Mouse (Mus musculus): Measurements from ENCODE around the gene Tmem151b. TPM values are rescaled to one million over a fixed set of nuclear protein-coding genes. Genes with fewer than 3 reads are reported as not detected.
A peak's percentile ranks its signal among the peaks of the same experiment; 100 is the strongest.

Gene Tmem151b
- polyA plus RNA-seq, 1 experiment from 2014 or later: 25.6 TPM

DNA sequence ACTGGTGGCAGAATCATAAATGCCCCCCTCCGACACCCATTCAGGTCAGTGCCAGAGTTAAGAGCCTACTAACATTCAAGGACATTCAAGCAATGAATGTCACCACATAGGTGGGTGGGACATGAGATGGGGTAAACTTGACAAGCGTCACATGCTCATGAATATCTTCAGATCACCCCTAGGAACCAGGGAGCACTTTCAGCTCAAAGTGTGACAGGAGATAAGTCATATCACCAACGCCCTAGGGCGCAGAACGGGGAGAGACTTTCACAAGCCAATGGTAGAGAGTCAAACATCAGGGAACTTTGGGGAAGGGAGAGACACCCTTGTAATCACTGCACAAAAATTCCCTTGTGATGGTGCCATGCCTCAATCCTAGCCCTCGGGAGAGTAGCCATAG is 32.7 kb upstream of the Tmem151b start:
- no peak for ATAC-seq (ENCODE audit: low FRiP score)
- Histone ChIP-seq H3K9ac (replicated peaks) (no peak overlapping the region), H3K4me2 (no peak overlapping the region), H3K4me1 (peaks cover 24% of the 10 kb centered on the region), H3K27ac (replicated peaks) (no peak overlapping the region), H3K4me3 (replicated peaks) (no peak overlapping the region), H3K36me3 (0 out of 2 replicates have a peak, but pooled peaks cover 4% of the 10 kb centered on the region), H3K27me3 (replicated peaks) (no peaks in the 10 kb centered on the region), H3K9me3 (replicated peaks) (no peaks in the 10 kb centered on the region)
- 94% methylated on average over 6 of the region's 6 CpGs for WGBS

DNA sequence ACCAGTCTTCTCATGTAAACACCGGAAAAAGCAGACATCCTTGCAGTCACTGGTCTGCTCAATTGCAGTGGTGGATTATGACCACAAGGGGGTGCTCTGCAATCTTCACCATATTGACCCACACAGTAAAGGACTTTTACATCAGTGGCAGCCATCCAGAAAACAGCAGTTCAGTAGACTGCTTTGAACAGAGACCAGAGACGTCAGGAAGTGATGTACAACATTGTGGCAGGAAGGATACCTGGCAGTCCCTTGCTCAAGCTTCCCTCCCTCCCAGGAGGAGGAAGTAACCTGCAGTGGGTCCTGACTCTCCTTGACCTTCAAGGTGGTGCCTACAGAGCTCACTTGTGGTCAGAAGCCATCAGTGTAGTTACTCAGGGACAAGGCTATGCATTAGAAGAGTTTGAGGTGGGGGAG is 32.1 kb upstream of the Tmem151b start:
- no peak overlapping the region for H3K27ac ChIP-seq (replicated peaks)

DNA sequence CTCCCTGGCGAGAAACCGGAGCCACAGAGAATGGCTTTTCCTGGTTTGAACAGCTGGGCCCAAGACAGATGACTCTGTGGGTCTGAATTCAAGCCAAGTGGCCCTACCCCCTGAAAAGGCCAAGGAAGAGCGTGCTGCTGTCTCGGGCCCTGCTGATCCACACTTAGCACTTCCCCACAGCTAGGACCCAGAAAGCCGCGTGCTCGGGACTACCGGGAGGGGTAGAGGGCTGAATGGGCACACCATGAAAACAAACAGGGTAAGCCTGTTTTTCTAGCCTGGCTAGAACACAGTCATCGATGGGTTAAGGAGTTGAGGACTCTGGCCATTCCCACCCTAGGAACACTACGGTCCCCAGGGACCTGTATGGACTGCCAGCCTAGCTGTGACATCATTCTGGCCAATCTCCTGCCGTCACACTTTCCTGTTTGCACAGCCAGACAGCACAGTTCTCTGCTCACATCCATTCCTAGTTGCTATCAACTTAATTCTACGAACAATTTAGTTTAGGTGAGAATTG is 31.5 kb upstream of the Tmem151b start:
- no peak overlapping the region for H3K27ac ChIP-seq (replicated peaks)
- H3K4me3 ChIP-seq (replicated peaks): no peak overlapping the region
- ATAC-seq (ENCODE audit: low FRiP score): no peak
- peak overlapping the region; percentile 9; the same call in 1 of the 2 replicates for H3K4me2 ChIP-seq
- peaks cover 24% of the 10 kb centered on the region for H3K4me1 ChIP-seq
- H3K27me3 ChIP-seq (replicated peaks): no peaks in the 10 kb centered on the region
- H3K9ac ChIP-seq (replicated peaks): no peak overlapping the region
- H3K9me3 ChIP-seq (replicated peaks): no peaks in the 10 kb centered on the region
- no peaks in the 10 kb centered on the region for H3K36me3 ChIP-seq
- 51% methylated on average over 12 of the region's 12 CpGs for WGBS

More for the DNA sequence above, 32.1 kb upstream of the Tmem151b start:
- no peak overlapping the region for H3K4me3 ChIP-seq (replicated peaks)
- H3K9ac ChIP-seq (replicated peaks): no peak overlapping the region
- H3K9me3 ChIP-seq (replicated peaks): no peaks in the 10 kb centered on the region
- 0 out of 2 replicates have a peak, but pooled peaks cover 4% of the 10 kb centered on the region for H3K36me3 ChIP-seq
- peaks cover 24% of the 10 kb centered on the region for H3K4me1 ChIP-seq
- WGBS: 11% methylated on average over 2 of the region's 2 CpGs
- no peak overlapping the region for H3K4me2 ChIP-seq
- ATAC-seq (ENCODE audit: low FRiP score): peak; percentile 18; the same call in 1 of the 2 replicates
- H3K27me3 ChIP-seq (replicated peaks): no peaks in the 10 kb centered on the region

DNA sequence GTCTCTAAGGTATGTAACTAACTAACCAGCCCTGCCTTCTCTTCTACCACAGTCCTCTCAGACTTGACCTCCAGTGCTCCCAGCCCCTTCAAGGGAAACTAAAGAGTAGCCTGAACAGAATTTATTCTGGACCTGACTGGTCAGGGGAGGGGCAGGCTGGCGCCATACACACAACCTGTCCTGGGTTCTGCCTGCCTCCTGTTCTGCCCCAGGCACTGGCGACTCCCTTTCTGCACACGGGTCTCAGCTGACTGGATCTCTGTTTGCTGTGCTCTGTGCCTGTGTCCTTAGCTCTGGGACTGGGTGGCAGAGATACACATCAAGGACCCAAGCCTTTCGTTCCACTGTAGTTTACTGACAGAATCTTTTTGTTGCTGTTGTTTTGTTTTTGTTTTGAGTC is 30.1 kb upstream of the Tmem151b start:
- ATAC-seq (ENCODE audit: low FRiP score): no peak
- Histone ChIP-seq H3K4me3 (replicated peaks) (no peak overlapping the region), H3K36me3 (no peaks in the 10 kb centered on the region), H3K27me3 (replicated peaks) (no peaks in the 10 kb centered on the region), H3K9ac (replicated peaks) (no peak overlapping the region), H3K9me3 (replicated peaks) (no peaks in the 10 kb centered on the region), H3K4me1 (peaks cover 26% of the 10 kb centered on the region), H3K4me2 (no peak overlapping the region), H3K27ac (replicated peaks) (no peak overlapping the region)
- 93% methylated on average over 4 of the region's 4 CpGs for WGBS

DNA sequence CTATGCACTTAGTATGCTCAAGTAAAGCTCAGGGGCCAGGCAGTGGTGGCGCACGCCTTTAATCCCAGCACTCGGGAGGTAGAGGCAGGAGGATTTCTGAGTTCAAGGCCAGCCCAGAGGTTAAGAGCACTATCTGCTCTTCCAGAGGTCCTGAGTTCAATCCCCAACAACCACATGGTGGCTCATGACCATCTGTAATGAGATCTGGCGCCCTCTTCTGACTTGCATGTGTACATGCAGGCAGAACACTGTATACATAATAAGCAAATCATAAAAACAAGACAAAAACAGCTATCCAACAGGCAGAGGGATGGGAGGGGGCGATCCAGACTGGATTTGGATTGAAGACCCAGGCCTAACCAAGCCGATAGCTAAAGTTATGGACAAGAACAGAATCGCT is 29.4 kb upstream of the Tmem151b start:
- Histone ChIP-seq H3K27ac (replicated peaks) (no peak overlapping the region), H3K9ac (replicated peaks) (no peak overlapping the region), H3K4me3 (replicated peaks) (no peak overlapping the region), H3K4me2 (no peak overlapping the region), H3K9me3 (replicated peaks) (no peaks in the 10 kb centered on the region), H3K4me1 (peaks cover 26% of the 10 kb centered on the region), H3K27me3 (replicated peaks) (no peaks in the 10 kb centered on the region), H3K36me3 (no peaks in the 10 kb centered on the region)
- 78% methylated on average over 7 of the region's 7 CpGs for whole genome bisulfite sequencing
- no peak for ATAC-seq (ENCODE audit: low FRiP score)

DNA sequence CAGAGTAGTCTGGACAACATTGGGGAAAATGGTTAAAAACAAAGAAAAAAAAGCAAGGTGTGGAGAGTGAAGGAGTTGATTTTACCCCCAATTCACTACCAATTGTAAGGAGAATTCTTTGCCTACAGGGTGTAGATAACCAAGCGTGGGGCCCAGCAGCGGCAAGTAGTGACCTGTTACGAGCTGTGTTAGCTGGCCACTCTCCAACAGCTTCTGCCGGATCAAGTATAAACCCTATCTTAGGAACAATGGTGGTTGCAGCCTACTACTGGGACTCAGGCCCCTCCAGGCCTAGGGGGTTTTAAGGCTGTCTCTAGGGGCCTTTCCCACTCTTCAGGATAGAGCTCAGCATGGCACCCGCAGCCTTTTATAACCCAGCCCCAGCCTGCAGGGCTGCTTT is 28.8 kb upstream of the Tmem151b start:
- Histone ChIP-seq H3K27ac (replicated peaks) (no peak overlapping the region), H3K9ac (replicated peaks) (0 out of 2 replicates have a peak overlapping the region, but pooled peaks have one; percentile 4), H3K4me1 (peaks cover 26% of the 10 kb centered on the region), H3K36me3 (no peaks in the 10 kb centered on the region), H3K4me3 (replicated peaks) (no peak overlapping the region), H3K4me2 (no peak overlapping the region), H3K27me3 (replicated peaks) (no peaks in the 10 kb centered on the region), H3K9me3 (replicated peaks) (no peaks in the 10 kb centered on the region)
- WGBS: 67% methylated on average over 5 of the region's 5 CpGs
- no peak for ATAC-seq (ENCODE audit: low FRiP score)

DNA sequence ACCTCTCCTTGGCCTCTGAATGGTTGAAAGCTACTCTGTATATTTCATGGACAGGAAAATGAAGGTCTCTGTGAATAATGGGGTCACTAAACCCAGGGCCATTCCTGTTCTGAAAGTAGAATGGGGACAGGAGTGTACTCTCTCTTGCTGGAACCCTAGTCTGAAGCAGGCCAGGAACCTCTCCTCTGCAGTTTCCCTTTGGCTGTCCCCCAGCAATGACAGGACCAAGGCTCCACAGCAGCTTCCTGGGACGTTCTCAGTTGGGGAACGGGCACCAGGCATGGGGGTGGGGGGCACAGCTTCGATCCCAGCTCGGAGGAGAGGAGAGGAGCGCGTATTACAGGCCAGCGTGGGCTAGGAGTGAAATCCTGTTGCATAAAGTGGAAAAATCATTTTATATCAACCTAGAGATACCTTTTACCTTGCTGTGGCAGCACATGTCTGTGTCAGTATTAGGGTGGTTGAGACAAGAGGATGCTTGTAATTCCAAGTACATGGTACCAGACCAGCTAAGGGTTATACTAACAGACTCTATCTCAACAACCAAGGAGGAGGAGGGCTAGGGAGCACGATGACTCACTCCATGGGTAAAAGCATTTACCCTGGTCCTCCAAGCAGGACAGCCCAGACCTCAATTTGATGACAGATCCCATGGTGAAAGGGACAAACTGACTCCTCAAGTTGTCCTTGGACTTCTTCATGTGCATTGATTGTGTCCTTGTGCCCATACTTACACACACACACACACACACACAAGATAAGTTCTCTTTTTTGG is 25.8 kb upstream of the Tmem151b start:
- Histone ChIP-seq H3K4me3 (replicated peaks) (no peak overlapping the region), H3K4me1 (peaks cover 33% of the 10 kb centered on the region), H3K27ac (replicated peaks) (peak overlapping the region; percentile 100), H3K27me3 (replicated peaks) (no peaks in the 10 kb centered on the region), H3K36me3 (peaks cover 14% of the 10 kb centered on the region), H3K9me3 (replicated peaks) (no peaks in the 10 kb centered on the region), H3K9ac (replicated peaks) (peak overlapping the region; percentile 79; the same call in 1 of the 2 replicates), H3K4me2 (peak overlapping the region; percentile 76)
- no peak for ATAC-seq (ENCODE audit: low FRiP score)
- 92% methylated on average over 8 of the region's 8 CpGs for WGBS

DNA sequence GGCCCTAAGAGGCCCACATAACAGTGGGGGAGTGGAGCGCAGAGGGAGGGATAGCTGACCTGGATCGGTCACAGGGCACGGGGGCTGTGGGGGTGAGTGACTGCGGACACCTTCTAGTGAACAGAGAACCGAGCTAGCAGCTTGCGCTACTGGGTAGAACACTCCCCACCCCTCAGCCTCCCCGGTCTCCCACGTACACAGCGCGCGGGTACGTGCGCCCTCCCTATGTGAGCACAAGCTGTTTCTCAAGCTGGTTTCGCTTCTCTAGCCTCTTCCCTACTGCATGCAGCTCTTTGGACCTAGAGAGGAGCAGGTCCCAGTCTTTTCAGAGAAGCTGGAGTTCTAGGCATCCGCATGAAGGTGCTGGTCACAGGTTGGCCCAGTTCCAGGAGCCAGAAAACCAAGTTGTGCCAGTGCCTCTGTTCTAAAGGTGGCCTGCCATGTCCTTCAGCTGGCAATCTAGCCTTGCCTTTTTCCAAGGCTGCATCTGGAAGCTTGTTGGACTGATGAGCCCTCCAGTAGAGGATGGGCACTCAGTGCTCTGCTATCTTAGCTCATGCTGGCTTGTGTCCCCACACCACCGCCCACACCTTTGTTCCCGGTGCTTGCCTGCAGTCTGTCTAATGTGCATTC is 24.8 kb upstream of the Tmem151b start:
- no peaks in the 10 kb centered on the region for H3K9me3 ChIP-seq (replicated peaks)
- peaks cover 44% of the 10 kb centered on the region for H3K4me1 ChIP-seq
- peak overlapping the region; percentile 79 for H3K9ac ChIP-seq (replicated peaks)
- peak overlapping the region; percentile 76 for H3K4me2 ChIP-seq
- peak overlapping the region; percentile 99 for H3K4me3 ChIP-seq (replicated peaks)
- ATAC-seq (ENCODE audit: low FRiP score): peak; percentile 73
- WGBS: 2% methylated on average over 17 of the region's 17 CpGs
- H3K27me3 ChIP-seq (replicated peaks): no peaks in the 10 kb centered on the region
- H3K27ac ChIP-seq (replicated peaks): peak overlapping the region; percentile 100
- peaks cover 25% of the 10 kb centered on the region for H3K36me3 ChIP-seq

DNA sequence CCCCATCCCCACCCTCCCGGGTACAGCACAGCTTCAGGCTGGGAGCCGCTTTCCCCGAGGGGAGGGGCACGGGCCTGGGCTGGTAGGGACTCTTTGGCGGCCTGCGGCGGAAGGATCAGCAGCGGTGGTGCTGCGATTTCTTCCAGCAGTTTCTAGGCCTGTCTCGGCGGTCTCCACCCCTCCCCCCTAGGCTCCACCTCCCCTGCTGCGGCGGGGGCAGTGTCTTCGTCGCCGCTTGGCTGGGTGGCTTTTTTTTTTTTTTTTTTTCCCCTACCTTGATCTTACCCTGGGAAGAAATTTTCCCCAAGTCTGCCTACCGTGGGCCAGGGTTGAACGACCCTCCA is 24.3 kb upstream of the Tmem151b start:
- WGBS: 0% methylated on average over 18 of the region's 18 CpGs

DNA sequence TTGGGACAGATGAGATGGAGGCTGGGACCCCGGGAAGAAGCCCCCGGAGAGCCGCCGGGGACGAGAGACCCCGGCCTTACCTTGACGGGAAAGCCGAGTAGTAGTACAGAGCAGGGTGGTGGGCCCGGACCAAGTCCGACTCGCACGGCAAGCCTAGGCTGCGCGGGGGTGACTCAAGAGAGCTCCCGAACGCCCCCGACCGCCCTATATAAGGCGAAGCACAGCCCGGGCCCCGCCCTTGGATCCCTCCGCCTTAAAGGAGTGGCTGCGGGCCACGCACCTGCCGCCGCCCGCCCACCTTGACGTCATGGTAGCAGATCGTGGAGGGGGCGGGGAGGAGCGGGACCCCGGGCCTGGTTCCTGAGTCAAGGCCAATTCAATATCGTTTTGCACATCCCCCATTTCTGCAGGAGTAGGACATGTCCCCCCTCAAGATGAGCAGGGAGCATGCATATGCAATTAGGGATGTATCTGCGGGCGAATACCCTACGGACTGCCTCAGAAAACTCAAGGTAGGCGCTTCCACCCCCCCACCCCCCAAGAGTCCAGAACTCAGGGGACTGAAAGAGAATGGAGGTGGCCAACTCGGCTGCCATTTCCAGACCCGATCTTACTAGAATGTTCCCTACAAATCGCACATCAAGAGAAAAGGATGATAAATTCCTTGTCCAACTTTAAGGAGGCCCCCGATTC is 23.8 kb upstream of the Tmem151b start, which contains the start of gene Hsp90ab1:
Hsp90ab1 (minus strand) TSS at position 185 of the 693 bp plus-strand sequence.
- peaks cover 53% of the 10 kb centered on the region for H3K4me1 ChIP-seq
- ATAC-seq (ENCODE audit: low FRiP score): peak; percentile 89
- no peaks in the 10 kb centered on the region for H3K9me3 ChIP-seq (replicated peaks)
- under 1% methylated on average over 41 of the region's 41 CpGs for WGBS
- peak within 1 kb of the TSS; percentile 99 for H3K4me3 ChIP-seq (replicated peaks)
- peak within 1 kb of the TSS; percentile 100 for H3K9ac ChIP-seq (replicated peaks)
- H3K4me2 ChIP-seq: peak within 1 kb of the TSS; percentile 76
- H3K27me3 ChIP-seq (replicated peaks): no peaks in the 10 kb centered on the region
- H3K27ac ChIP-seq (replicated peaks): peak within 1 kb of the TSS; percentile 100
- H3K36me3 ChIP-seq: peaks cover 35% of the 10 kb centered on the region

More for the DNA sequence above, 24.3 kb upstream of the Tmem151b start:
- no peaks in the 10 kb centered on the region for H3K27me3 ChIP-seq (replicated peaks)
- peak overlapping the region; percentile 100 for H3K27ac ChIP-seq (replicated peaks)
- H3K36me3 ChIP-seq: peaks cover 30% of the 10 kb centered on the region
- peaks cover 48% of the 10 kb centered on the region for H3K4me1 ChIP-seq
- H3K9me3 ChIP-seq (replicated peaks): no peaks in the 10 kb centered on the region
- H3K4me3 ChIP-seq (replicated peaks): peak overlapping the region; percentile 99
- H3K4me2 ChIP-seq: peak overlapping the region; percentile 76
- ATAC-seq (ENCODE audit: low FRiP score): peak; percentile 76
- peak overlapping the region; percentile 79 for H3K9ac ChIP-seq (replicated peaks)
